Mouse (Mus musculus) gastrocnemius, adult 2 months (tissue): Measurements from ENCODE around the gene Gm20388. TPM values are rescaled to one million over a fixed set of nuclear protein-coding genes. Genes with fewer than 3 reads are reported as not detected.

Source experiments
- DNase-seq: peaks from one replicate; pipeline ENCODE4 v3.0.0; 2022
- H3K27ac ChIP-seq: fragments of 200-600 bp; 2 replicates; pipeline ENCODE4 v1.8.1; 2022; ENCODE audit warnings: mild to moderate bottlenecking
- H3K4me3 ChIP-seq: fragments of 200-600 bp; 2 replicates; pipeline ENCODE4 v1.8.1; 2022; ENCODE audit warnings: mild to moderate bottlenecking, moderate library complexity
- CTCF ChIP-seq: fragments of 200-600 bp; IDR thresholded peaks from 2 replicates; pipeline ENCODE4 v1.8.1; 2022; ENCODE audit warnings: antibody characterized with exemption, mild to moderate bottlenecking, moderate library complexity
- intact Hi-C: fragments of 180-260 bp; cut with DNase I; formaldehyde crosslinking; loops from one replicate; pipeline ENCODE4 v1.15.1; 2025
- total RNA-seq, 2 experiments: library from RNA; stranded (reverse); gene quantifications; 2 replicates each; pipeline ENCODE4 v1.2.3; 2021

Gm20388 gene
- total RNA-seq, 2 experiments from 2014 or later: 6.1 to 15.0 TPM

- TF ChIP-seq CTCF: no peak
- Histone ChIP-seq H3K27ac (no peak overlapping the region), H3K4me3 (no peak overlapping the region)
- intact Hi-C loops: loop anchor here (5.0 kb wide), 1 partner anchor 43 kb away; no protein-coding TSS in a partner anchor
- no peak for DNase-seq
These were observed 514.2 kb downstream of the Gm20388 start for GRCm38 (mm10) chr8:120424829-120425198.

GRCm38 (mm10) chr8:120425199-120425941 lies 514.7 kb downstream of the Gm20388 start:
- TF ChIP-seq CTCF: no peak
- intact Hi-C loops: no loop called here
- H3K27ac ChIP-seq: no peak overlapping the region
- H3K4me3 ChIP-seq: no peak overlapping the region
- no peak for DNase-seq

GRCm38 (mm10) chr8:120426105-120426504 lies 515.5 kb downstream of the Gm20388 start:
- no peak for DNase-seq
- no peak overlapping the region for H3K27ac ChIP-seq
- no peak for TF ChIP-seq CTCF
- no peak overlapping the region for H3K4me3 ChIP-seq
- intact Hi-C loops: no loop called here

GRCm38 (mm10) chr8:120426622-120427385 lies 516.2 kb downstream of the Gm20388 start:
- TF ChIP-seq CTCF: no peak
- intact Hi-C loops: no loop called here
- peak; percentile 69 for DNase-seq
- H3K27ac ChIP-seq: peak overlapping the region; percentile 58
- H3K4me3 ChIP-seq: peak overlapping the region; percentile 11; the same call in 1 of the 2 replicates

GRCm38 (mm10) chr8:120428492-120428891 lies 517.9 kb downstream of the Gm20388 start:
- no peak for TF ChIP-seq CTCF
- no peak overlapping the region for H3K4me3 ChIP-seq
- peak overlapping the region; percentile 16 for H3K27ac ChIP-seq
- intact Hi-C loops: no loop called here
- DNase-seq: peak; percentile 54

- intact Hi-C loops: no loop called here
- no peak overlapping the region for H3K4me3 ChIP-seq
- TF ChIP-seq CTCF: no peak
- DNase-seq: no peak
- H3K27ac ChIP-seq: peak overlapping the region; percentile 16; the same call in 1 of the 2 replicates
These were observed 518.5 kb downstream of the Gm20388 start for GRCm38 (mm10) chr8:120429116-120429515.

GRCm38 (mm10) chr8:120431042-120431441 lies 520.4 kb downstream of the Gm20388 start:
- intact Hi-C loops: no loop called here
- Histone ChIP-seq H3K4me3 (no peak overlapping the region), H3K27ac (no peak overlapping the region)
- no peak for TF ChIP-seq CTCF
- DNase-seq: no peak

GRCm38 (mm10) chr8:120432438-120432837 lies 521.8 kb downstream of the Gm20388 start:
- Histone ChIP-seq H3K27ac (peak overlapping the region; percentile 65), H3K4me3 (no peak overlapping the region)
- intact Hi-C loops: no loop called here
- TF ChIP-seq CTCF: no peak
- DNase-seq: peak; percentile 58

- H3K27ac ChIP-seq: peak overlapping the region; percentile 65
- TF ChIP-seq CTCF: no peak
- no peak overlapping the region for H3K4me3 ChIP-seq
- no peak for DNase-seq
- intact Hi-C loops: no loop called here
These were observed 522.5 kb downstream of the Gm20388 start for GRCm38 (mm10) chr8:120433143-120433542.

GRCm38 (mm10) chr8:120433734-120434133 lies 523.1 kb downstream of the Gm20388 start:
- no peak for DNase-seq
- peak; percentile 60 for TF ChIP-seq CTCF
- intact Hi-C loops: no loop called here
- no peak overlapping the region for H3K27ac ChIP-seq
- H3K4me3 ChIP-seq: no peak overlapping the region

GRCm38 (mm10) chr8:120435781-120436180 lies 525.1 kb downstream of the Gm20388 start:
- no peak for TF ChIP-seq CTCF
- Histone ChIP-seq H3K4me3 (peak overlapping the region; percentile 26; the same call in 1 of the 2 replicates), H3K27ac (peak overlapping the region; percentile 87)
- intact Hi-C loops: loop anchor here (5.0 kb wide), 1 partner anchor 67 kb away; no protein-coding TSS in a partner anchor
- no peak for DNase-seq

- Histone ChIP-seq H3K4me3 (peak overlapping the region; percentile 26), H3K27ac (peak overlapping the region; percentile 87)
- intact Hi-C loops: loop anchor here (5.0 kb wide), 1 partner anchor 66 kb away; no protein-coding TSS in a partner anchor
- TF ChIP-seq CTCF: no peak
- DNase-seq: peak; percentile 77
These were observed 525.9 kb downstream of the Gm20388 start for GRCm38 (mm10) chr8:120436491-120437030.

GRCm38 (mm10) chr8:120437207-120437606 lies 526.6 kb downstream of the Gm20388 start:
- H3K27ac ChIP-seq: peak overlapping the region; percentile 87
- no peak overlapping the region for H3K4me3 ChIP-seq
- intact Hi-C loops: loop anchor here (5.0 kb wide), 1 partner anchor 65 kb away; no protein-coding TSS in a partner anchor
- DNase-seq: no peak
- TF ChIP-seq CTCF: no peak
